35 mouse cellular contexts compared by ENCODE assay signal in genomic region chrX:104291721-104292120, GRCm38 (mm10).
"Had no signal": no experiment of that assay in that cellular context is flagged by ENCODE, and none has a peak within 500 bp of the region (broad histone marks: within the 10 kb centered on the region; RNA-seq: fewer than 3 reads in every experiment).

No protein-coding gene starts in this region.

- H3K9me3 ChIP-seq: heart, embryonic 10.5 days; heart, embryonic 12.5 days; heart, embryonic 13.5 days; heart, embryonic 15.5 days; hindbrain, embryonic 10.5 days; hindbrain, embryonic 12.5 days; hindbrain, embryonic 13.5 days; hindbrain, embryonic 15.5 days; intestine, embryonic 15.5 days; kidney, embryonic 15.5 days had no signal

- H3K4me3 ChIP-seq: heart, embryonic 10.5 days; heart, embryonic 12.5 days; heart, embryonic 13.5 days; heart, embryonic 15.5 days; hindbrain, embryonic 10.5 days; hindbrain, embryonic 12.5 days; hindbrain, embryonic 13.5 days; hindbrain, embryonic 15.5 days; intestine, embryonic 15.5 days; kidney, embryonic 15.5 days; layer of hippocampus, adult 2 months; left cerebral cortex, adult 2 months had no signal

- H3K4me1 ChIP-seq: heart, embryonic 10.5 days; heart, embryonic 12.5 days; heart, embryonic 13.5 days; heart, embryonic 15.5 days; hindbrain, embryonic 10.5 days; hindbrain, embryonic 12.5 days; hindbrain, embryonic 13.5 days; hindbrain, embryonic 15.5 days; intestine, embryonic 15.5 days; kidney, embryonic 15.5 days had no signal

- H3K27me3 ChIP-seq: heart, embryonic 12.5 days; heart, embryonic 13.5 days; heart, embryonic 15.5 days; hindbrain, embryonic 12.5 days; hindbrain, embryonic 15.5 days; intestine, embryonic 15.5 days had no signal

- DNase-seq: heart, postnatal 10 days; heart, postnatal 14 days; heart, postnatal 36 days; heart, postnatal 4 days; kidney, adult 11 months; kidney, adult 18-20 months; kidney, adult 2 months; kidney, adult 8-10 months; kidney, adult 9 months; kidney, postnatal 10 days; kidney, postnatal 14 days; kidney, postnatal 25 days; kidney, postnatal 36 days; kidney, postnatal 4 days; layer of hippocampus, adult 9-11 months; layer of hippocampus, postnatal 36 days had no signal

- H3K27ac ChIP-seq: heart, embryonic 10.5 days; heart, embryonic 13.5 days; heart, embryonic 15.5 days; hindbrain, embryonic 10.5 days; hindbrain, embryonic 12.5 days; hindbrain, embryonic 13.5 days; hindbrain, embryonic 14.5 days; hindbrain, embryonic 15.5 days; hindbrain, postnatal 0 days; intestine, embryonic 15.5 days; kidney, embryonic 15.5 days; kidney, postnatal 0 days; layer of hippocampus, adult 2 months; left cerebral cortex, adult 2 months had no signal

- H3K36me3 ChIP-seq: heart, embryonic 12.5 days; heart, embryonic 15.5 days; hindbrain, embryonic 10.5 days; hindbrain, embryonic 12.5 days; hindbrain, embryonic 13.5 days; hindbrain, embryonic 15.5 days; intestine, embryonic 15.5 days; kidney, embryonic 15.5 days had no signal

- ATAC-seq: hindbrain, embryonic 16.5 days; hindbrain, postnatal 0 days; inflammation-experienced regulatory T-cells, adult 6 months; intestine, embryonic 15.5 days; intestine, embryonic 16.5 days; intestine, postnatal 0 days had no signal

- H3K9ac ChIP-seq: heart, embryonic 12.5 days; heart, embryonic 13.5 days; heart, embryonic 15.5 days; hindbrain, embryonic 12.5 days; hindbrain, embryonic 13.5 days; hindbrain, embryonic 14.5 days; hindbrain, embryonic 15.5 days; intestine, embryonic 15.5 days; kidney, embryonic 15.5 days had no signal
